Mouse (Mus musculus) midbrain, embryonic 12.5 days (tissue): ENCODE results near the gene Sppl3. TPM values are rescaled to one million over a fixed set of nuclear protein-coding genes. Genes with fewer than 3 reads are reported as not detected.
"Not testable (repeated sequence)": the region's sequence is repeated elsewhere in the genome, so short reads cannot be mapped to it uniquely, and the experiment has no call there.

Source experiments
- ATAC-seq: fragments of 200-750 bp; cut with Nextera tagmentation; 2 replicates; pipeline ENCODE4 v1.8.0; 2017; ENCODE audit warnings: low read depth, moderate TSS enrichment, moderate library complexity; ENCODE audit not compliant: low FRiP score
- H3K27ac ChIP-seq: fragments of 300-500 bp; sonication (generic); replicated peaks from 2 replicates; pipeline ENCODE4 v1.5.1; 2016; ENCODE audit warnings: mild to moderate bottlenecking
- H3K27me3 ChIP-seq: fragments of 300-500 bp; sonication (generic); 2 replicates; pipeline ENCODE4 v1.6.1; 2016; ENCODE audit warnings: mild to moderate bottlenecking
- H3K36me3 ChIP-seq: fragments of 300-500 bp; sonication (generic); 2 replicates; pipeline ENCODE4 v1.6.1; 2016
- H3K4me1 ChIP-seq: fragments of 300-500 bp; sonication (generic); 2 replicates; pipeline ENCODE4 v1.6.1; 2016
- H3K4me2 ChIP-seq: fragments of 300-500 bp; sonication (generic); replicated peaks from 2 replicates; pipeline ENCODE4 v1.6.1; 2016; ENCODE audit warnings: mild to moderate bottlenecking, moderate library complexity
- H3K4me3 ChIP-seq: fragments of 300-500 bp; sonication (generic); 2 replicates; pipeline ENCODE4 v1.5.1; 2016; ENCODE audit warnings: mild to moderate bottlenecking
- H3K9ac ChIP-seq: fragments of 300-500 bp; sonication (generic); replicated peaks from 2 replicates; pipeline ENCODE4 v1.6.1; 2016; ENCODE audit warnings: mild to moderate bottlenecking, moderate library complexity
- H3K9me3 ChIP-seq: fragments of 300-500 bp; sonication (generic); 2 replicates; pipeline ENCODE4 v1.6.1; 2016; ENCODE audit warnings: mild to moderate bottlenecking
- WGBS: fragments of 180-500 bp; shearing (Covaris S2); methylation state at CpG from one replicate; pipeline ENCODE4 v1.1.7; 2016; 5-methylcytosine and 5-hydroxymethylcytosine counted together
- polyA plus RNA-seq: library from polyadenylated mRNA; unstranded; fragments of >200 nt; fragmentation: Nextera tagmentation; extraction: Ambion mirVana; gene quantifications from 2 replicates; pipeline ENCODE4 v1.2.1, GENCODE M21; 2016

Gene Sppl3
- polyA plus RNA-seq, 1 experiment from 2014 or later: 16.6 TPM

DNA sequence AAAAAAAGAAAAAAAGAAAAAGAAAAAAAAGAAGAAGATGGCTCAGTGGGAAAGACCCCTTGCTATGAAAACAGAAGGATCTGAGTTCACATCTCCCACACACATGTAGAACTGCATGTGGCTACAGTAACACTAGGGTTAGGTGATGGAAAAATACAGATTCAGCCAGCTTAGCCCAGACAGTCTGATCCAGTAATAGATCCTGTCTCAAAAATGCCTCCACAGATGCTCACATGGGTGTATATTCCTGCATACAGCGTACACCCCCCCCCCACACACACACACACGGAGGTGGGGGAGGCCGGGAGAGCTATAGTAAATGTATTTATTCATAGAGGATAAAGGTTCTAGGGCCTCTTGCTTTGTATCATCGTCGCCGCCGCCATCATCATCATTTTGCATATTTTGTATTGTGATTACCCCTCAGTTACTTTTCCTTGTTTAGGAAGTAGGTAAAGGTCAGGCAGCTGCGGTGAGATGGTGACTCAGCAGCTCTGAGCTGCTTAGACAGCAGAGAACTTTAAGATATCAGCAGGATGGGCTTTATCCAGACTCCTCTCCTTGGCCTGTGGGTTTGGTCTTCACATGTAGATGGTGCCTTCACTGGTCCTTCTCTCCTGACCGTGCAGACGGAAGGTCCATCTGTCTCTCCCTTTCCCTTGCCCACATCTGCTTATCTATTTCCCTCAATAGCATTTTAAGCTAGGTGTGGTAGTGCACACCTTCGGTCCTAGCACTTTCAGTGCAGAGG lies 57.9 kb downstream of the Sppl3 start:
- Histone ChIP-seq H3K4me2 (no peak overlapping the region), H3K27me3 (no peaks in the 10 kb centered on the region), H3K4me3 (no peak overlapping the region), H3K27ac (no peak overlapping the region), H3K9ac (no peak overlapping the region), H3K9me3 (no peaks in the 10 kb centered on the region), H3K4me1 (no peaks in the 10 kb centered on the region), H3K36me3 (0 out of 2 replicates have a peak, but pooled peaks cover 9% of the 10 kb centered on the region)
- 93% methylated on average over 11 of the region's 11 CpGs for WGBS
- no peak for ATAC-seq

DNA sequence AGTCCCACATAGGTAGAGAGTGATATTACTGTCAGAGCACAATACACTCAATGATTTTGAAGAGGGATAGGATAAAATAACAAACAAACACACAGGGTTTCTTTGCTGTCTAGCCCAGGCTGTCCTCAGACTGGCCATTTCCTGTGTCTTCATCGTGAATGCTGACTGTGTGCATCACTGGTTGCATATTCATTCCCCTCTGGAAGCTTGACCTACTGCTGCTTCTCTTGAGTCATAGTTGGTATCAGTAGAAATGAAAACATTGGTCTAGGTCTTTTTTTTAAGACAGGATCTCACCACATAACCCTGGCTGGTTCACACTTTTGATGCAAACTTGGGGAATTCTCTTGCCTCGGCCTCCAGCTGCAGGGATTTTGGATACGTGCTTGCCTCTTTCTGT lies 58.7 kb downstream of the Sppl3 start:
- no peak overlapping the region for H3K4me3 ChIP-seq
- H3K4me1 ChIP-seq: no peaks in the 10 kb centered on the region
- H3K9me3 ChIP-seq: no peaks in the 10 kb centered on the region
- no peak overlapping the region for H3K9ac ChIP-seq
- no peak overlapping the region for H3K27ac ChIP-seq
- no peak for ATAC-seq
- H3K36me3 ChIP-seq: peaks cover 10% of the 10 kb centered on the region; the same call in 1 of the 2 replicates
- WGBS: 89% methylated on average over 3 of the region's 3 CpGs
- no peak overlapping the region for H3K4me2 ChIP-seq
- no peaks in the 10 kb centered on the region for H3K27me3 ChIP-seq

DNA sequence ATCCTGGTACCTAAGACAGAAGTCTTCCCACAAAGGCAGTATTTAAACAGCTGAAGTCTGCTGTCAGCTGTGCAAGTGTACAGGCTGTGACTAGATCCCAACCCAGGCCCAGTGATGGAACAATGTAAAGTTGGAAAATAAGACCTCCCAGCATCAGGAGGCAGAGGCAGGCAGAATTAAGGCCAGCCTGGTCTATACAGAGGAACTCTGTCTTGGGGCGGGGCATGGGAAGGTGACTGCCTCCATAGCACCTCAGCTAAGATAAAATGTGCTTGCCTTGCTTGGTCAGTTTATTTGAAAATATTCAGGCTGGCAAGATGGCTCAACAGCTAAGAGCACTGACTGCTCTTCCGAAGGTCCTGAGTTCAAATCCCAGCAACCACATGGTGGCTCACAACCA lies 59.5 kb downstream of the Sppl3 start:
- H3K27me3 ChIP-seq: no peaks in the 10 kb centered on the region
- no peak for ATAC-seq
- H3K4me1 ChIP-seq: no peaks in the 10 kb centered on the region
- no peak overlapping the region for H3K9ac ChIP-seq
- H3K4me3 ChIP-seq: no peak overlapping the region
- H3K9me3 ChIP-seq: no peaks in the 10 kb centered on the region
- no peak overlapping the region for H3K27ac ChIP-seq
- 97% methylated on average over 2 of the region's 2 CpGs for WGBS
- no peak overlapping the region for H3K4me2 ChIP-seq
- peaks cover 12% of the 10 kb centered on the region; the same call in 1 of the 2 replicates for H3K36me3 ChIP-seq

DNA sequence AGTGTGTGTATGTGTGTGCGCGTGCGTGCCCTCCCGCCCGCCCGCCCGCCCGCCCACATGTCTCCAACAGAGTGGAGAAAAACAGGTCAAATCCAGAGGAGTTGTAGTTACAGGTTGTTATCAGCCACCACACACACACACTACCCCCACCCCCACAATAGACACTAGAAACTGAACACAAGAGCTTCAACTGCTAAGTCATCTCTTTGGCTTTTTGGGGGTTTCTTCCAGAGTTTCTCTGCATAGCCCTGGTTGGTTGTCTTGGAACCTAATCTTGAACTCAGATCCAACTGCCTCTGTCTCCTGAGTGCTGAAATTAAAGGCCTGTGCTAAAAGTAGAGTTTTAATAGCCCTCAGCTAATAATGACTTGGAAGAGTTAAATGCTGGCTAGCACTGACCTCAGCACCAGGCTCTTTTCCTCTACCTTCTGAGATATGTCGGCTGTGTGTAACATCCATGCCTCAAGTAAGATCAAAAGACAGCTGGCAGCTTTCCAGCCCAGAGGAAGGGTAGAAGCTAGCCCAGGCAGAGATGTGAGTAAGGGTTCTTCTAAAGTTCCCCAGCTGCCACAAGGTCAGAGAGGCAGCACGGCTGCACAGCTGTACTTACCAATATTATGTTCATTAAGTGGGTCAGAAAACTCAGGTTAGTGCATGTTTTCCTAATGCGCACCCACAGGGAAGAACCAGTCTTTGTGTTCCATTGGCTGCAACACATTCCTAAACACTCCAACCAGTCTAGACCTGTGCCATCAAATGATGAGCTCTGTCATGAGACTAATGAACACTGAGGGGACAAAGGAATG lies 60.4 kb downstream of the Sppl3 start:
- Histone ChIP-seq H3K9me3 (no peaks in the 10 kb centered on the region), H3K4me1 (no peaks in the 10 kb centered on the region), H3K27ac (no peak overlapping the region), H3K36me3 (peaks cover 13% of the 10 kb centered on the region; the same call in 1 of the 2 replicates), H3K4me2 (no peak overlapping the region), H3K4me3 (no peak overlapping the region), H3K9ac (no peak overlapping the region), H3K27me3 (no peaks in the 10 kb centered on the region)
- 93% methylated on average over 11 of the region's 11 CpGs for WGBS
- ATAC-seq: no peak

DNA sequence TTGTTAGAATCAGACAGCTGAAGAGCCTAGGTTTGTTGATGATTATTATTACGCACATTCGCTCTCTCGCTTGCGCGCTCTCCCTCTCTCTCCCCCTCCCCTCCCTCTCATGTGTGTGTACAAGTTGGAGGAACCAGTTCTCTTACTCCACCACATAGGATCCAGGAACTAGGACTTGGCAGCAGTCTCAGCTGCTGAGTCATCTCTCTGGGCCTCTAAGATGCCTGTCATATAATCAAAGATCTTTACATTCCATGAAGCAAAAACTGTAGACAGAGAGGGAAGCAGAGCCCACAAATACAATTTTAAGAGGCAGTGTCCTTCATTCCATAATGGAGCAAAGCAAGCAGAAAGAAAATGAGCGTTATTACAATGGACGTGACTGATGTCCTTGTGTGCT lies 61.2 kb downstream of the Sppl3 start:
- Histone ChIP-seq H3K27me3 (no peaks in the 10 kb centered on the region), H3K9me3 (no peaks in the 10 kb centered on the region), H3K9ac (no peak overlapping the region), H3K4me3 (no peak overlapping the region), H3K4me1 (no peaks in the 10 kb centered on the region), H3K27ac (no peak overlapping the region), H3K36me3 (peaks cover 13% of the 10 kb centered on the region; the same call in 1 of the 2 replicates), H3K4me2 (no peak overlapping the region)
- WGBS: 95% methylated on average over 7 of the region's 7 CpGs
- no peak for ATAC-seq

DNA sequence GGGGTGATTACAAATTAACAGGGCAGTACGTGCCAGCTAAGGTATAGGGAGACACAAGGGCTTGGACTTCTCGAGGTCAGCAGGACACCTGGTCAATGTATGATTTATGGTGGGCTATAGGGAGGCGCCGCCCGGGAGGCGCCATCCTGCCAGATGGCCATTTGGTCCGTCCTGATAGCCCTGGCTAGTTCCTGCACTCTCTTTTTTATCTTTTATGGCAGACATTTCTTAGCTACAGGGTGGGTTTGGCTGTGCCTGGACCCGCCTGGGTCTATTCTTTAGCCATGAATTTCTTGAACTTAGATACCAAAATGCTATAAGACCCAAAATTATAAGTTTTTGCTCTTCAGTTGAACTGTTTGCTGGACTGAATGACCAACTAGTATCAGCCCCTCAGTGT lies 62.4 kb downstream of the Sppl3 start:
- 85% methylated on average over 8 of the region's 8 CpGs for WGBS
- ATAC-seq: not testable (repeated sequence)

DNA sequence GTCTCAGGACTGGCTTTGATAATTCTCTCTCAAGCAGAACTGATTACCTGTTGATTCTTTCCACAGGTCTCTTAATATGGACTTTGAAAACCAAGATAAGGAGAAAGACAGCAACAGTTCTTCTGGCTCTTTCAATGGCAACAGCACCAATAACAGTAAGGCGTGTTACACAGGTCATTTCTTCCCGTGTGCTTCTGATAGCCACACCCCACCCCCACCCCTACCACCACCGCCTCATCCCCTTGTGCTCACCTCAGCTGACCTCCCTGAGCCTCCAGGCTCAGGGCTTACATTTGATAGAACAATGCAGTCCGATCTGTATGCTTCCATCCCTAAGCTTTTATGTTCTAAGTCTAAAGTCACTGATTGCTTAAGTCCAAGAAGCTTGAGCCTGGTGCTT lies 63.8 kb downstream of the Sppl3 start:
- ATAC-seq: no peak
- no peak overlapping the region for H3K4me3 ChIP-seq

More for the DNA sequence above, 62.4 kb downstream of the Sppl3 start:
- H3K36me3 ChIP-seq: peaks cover 13% of the 10 kb centered on the region; the same call in 1 of the 2 replicates
- not testable (repeated sequence) for H3K4me3 ChIP-seq, H3K4me1 ChIP-seq, H3K27ac ChIP-seq, H3K9ac ChIP-seq, H3K4me2 ChIP-seq, H3K9me3 ChIP-seq, H3K27me3 ChIP-seq

DNA sequence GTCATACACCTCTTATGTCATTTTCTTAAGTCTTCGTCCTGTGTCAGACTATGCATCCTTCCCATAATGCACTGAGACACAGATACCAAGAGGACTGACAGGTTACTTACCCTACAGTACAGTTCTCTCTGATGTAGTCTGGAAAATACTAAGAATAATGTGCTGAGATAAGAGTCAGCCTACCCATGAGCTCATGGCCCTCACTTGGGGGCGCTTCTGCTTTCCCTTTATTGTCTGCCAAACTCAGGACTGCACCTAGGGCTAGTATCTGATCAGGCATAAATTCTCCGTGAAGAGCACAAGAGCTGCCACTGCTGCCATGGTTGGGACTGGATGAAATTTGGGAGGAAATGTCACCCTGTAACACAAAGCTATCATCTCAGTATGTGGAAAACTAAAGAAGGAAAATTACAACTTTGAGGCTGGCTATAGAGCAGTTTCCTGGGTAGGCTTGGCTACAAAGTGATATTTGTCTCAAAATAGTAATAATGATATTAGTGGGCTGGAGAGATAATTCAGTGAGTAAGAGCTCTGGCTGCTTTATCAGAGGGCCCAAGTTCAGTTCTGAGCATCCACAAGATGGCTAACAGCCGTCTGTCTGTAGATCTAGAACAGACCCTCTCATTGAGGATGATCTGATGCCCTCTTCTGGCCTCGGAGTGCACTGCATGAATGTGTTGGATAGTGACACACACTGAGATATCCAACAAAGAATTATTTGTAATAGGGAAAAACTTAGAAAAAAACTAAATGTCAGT lies 65.4 kb downstream of the Sppl3 start:
- Histone ChIP-seq H3K9me3 (no peaks in the 10 kb centered on the region), H3K4me1 (no peaks in the 10 kb centered on the region), H3K4me2 (no peak overlapping the region), H3K27ac (no peak overlapping the region), H3K4me3 (no peak overlapping the region), H3K9ac (no peak overlapping the region), H3K27me3 (no peaks in the 10 kb centered on the region), H3K36me3 (peaks cover 14% of the 10 kb centered on the region; the same call in 1 of the 2 replicates)
- no peak for ATAC-seq
- WGBS: 54% methylated on average over 5 of the region's 5 CpGs

More for the DNA sequence above, 63.8 kb downstream of the Sppl3 start:
- Histone ChIP-seq H3K9me3 (no peaks in the 10 kb centered on the region), H3K9ac (no peak overlapping the region), H3K4me1 (no peaks in the 10 kb centered on the region), H3K27me3 (no peaks in the 10 kb centered on the region), H3K36me3 (peaks cover 13% of the 10 kb centered on the region; the same call in 1 of the 2 replicates), H3K4me2 (no peak overlapping the region), H3K27ac (no peak overlapping the region)
- 81% methylated on average over 4 of the region's 4 CpGs for WGBS

DNA sequence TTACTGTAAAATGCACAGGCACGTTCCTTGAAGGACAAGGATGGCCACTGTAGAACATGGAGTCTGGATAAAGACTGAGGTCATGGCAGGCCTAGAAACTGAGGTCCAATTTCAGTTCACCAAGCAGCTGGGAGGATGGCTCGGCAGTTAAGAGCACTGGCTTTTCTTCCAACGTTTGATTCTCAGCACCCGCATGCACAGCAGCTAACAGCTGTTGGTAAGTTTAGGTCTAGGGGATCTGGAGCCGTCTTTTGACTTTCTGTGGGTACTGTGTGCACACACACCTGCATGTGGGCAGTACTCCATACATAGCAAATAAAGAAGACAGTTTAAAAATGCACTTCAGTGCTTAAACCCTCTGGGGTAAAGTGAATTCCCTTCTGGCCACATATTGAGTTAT lies 70.7 kb downstream of the Sppl3 start:
- 89% methylated on average over 5 of the region's 5 CpGs for WGBS
- H3K4me3 ChIP-seq: no peak overlapping the region
- H3K36me3 ChIP-seq: peaks cover 50% of the 10 kb centered on the region

DNA sequence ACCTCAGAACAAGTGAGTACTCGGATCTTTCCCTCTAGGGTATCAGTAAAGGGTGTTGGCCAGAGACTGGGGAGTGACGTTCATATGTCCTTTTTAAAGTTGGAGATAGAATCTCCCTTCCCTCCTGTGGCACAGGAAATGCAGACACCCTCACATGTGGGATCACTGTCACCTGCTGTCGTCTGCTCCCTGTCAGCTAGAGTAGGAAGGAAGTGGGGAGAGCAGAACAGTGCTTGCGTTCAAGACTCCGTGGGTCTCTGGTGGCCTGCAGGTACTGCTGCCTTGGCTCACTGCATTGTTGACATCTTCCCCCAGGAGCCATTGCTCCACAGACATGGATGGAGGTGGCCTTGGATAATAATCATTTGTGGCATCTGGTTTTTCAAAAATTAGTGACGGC lies 72.6 kb downstream of the Sppl3 start:
- Histone ChIP-seq H3K4me1 (no peaks in the 10 kb centered on the region), H3K36me3 (peaks cover 66% of the 10 kb centered on the region), H3K27me3 (no peaks in the 10 kb centered on the region), H3K27ac (no peak overlapping the region), H3K9ac (no peak overlapping the region), H3K4me3 (no peak overlapping the region), H3K9me3 (no peaks in the 10 kb centered on the region), H3K4me2 (no peak overlapping the region)
- WGBS: 91% methylated on average over 6 of the region's 6 CpGs
- ATAC-seq: no peak

More for the DNA sequence above, 70.7 kb downstream of the Sppl3 start:
- Histone ChIP-seq H3K9me3 (no peaks in the 10 kb centered on the region), H3K27ac (no peak overlapping the region), H3K27me3 (no peaks in the 10 kb centered on the region), H3K9ac (no peak overlapping the region), H3K4me1 (no peaks in the 10 kb centered on the region), H3K4me2 (no peak overlapping the region)
- ATAC-seq: no peak

DNA sequence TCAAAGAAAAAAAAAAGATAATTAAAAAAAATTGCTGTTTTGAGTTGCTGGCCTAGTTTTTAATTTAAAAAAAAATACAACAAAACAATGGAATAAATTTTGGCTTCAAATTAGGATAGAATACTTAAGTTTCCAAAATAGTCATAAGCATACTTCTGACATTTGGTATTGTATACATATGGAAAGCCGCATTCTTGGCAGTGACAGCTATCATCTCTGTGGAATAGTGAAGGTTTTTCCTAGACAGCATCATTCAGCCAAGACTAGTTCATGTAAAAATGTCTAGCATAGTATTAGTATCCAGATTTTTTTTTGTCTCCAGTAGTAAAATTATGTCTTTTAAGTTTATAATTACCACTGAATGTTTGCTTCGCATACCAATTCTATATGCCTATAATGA lies 74.7 kb downstream of the Sppl3 start:
- Histone ChIP-seq H3K4me2 (no peak overlapping the region), H3K9me3 (no peaks in the 10 kb centered on the region), H3K36me3 (peaks cover 87% of the 10 kb centered on the region), H3K4me1 (no peaks in the 10 kb centered on the region), H3K27me3 (no peaks in the 10 kb centered on the region), H3K9ac (no peak overlapping the region), H3K4me3 (no peak overlapping the region), H3K27ac (no peak overlapping the region)
- ATAC-seq: no peak
- WGBS: 96% methylated on average over 2 of the region's 2 CpGs
